Mouse (Mus musculus) stomach, postnatal 0 days (tissue): ENCODE results near the gene Gid8.

Source experiments
- CTCF ChIP-seq: IDR thresholded peaks from 2 replicates; pipeline ENCODE4 v1.5.1; 2016; ENCODE audit warnings: antibody characterized with exemption, low read depth, mild to moderate bottlenecking, moderate library complexity
- EP300 ChIP-seq: optimal IDR thresholded peaks from 2 replicates; pipeline ENCODE3; 2016; ENCODE audit warnings: antibody characterized with exemption

GRCm38 (mm10) chr2:180765713-180766112, 55.8 kb downstream of the Gid8 start:
- no peak for TF ChIP-seq CTCF
- no peak for TF ChIP-seq EP300
